Mouse (Mus musculus): Measurements from ENCODE around the gene Rhot2. TPM values are rescaled to one million over a fixed set of nuclear protein-coding genes. Genes with fewer than 3 reads are reported as not detected.
"Not testable (repeated sequence)": the region's sequence is repeated elsewhere in the genome, so short reads cannot be mapped to it uniquely, and the experiment has no call there.

Gene Rhot2
- total RNA-seq, 2 experiments from 2014 or later, result 68.8 to 74.7 TPM

- intact Hi-C loops (cut with DNase I), result no loop called here
- DNase-seq (ENCODE audit: extremely low spot score in 1 of 2, low spot score in 2 of 2), result peak in 1 of 2 experiments; percentile 88
These were observed 31.2 kb downstream of the Rhot2 start for GRCm38 (mm10) chr17:25813471-25813870.

GRCm38 (mm10) chr17:25810890-25811289 lies 33.8 kb downstream of the Rhot2 start:
- intact Hi-C loops (cut with DNase I), result no loop called here
- DNase-seq (ENCODE audit: extremely low spot score in 1 of 2, low spot score in 2 of 2), result no peak

GRCm38 (mm10) chr17:25809606-25810340 lies 34.9 kb downstream of the Rhot2 start:
- peak in 1 of 2 experiments; percentile 63 for DNase-seq (ENCODE audit: extremely low spot score in 1 of 2, low spot score in 2 of 2)
- intact Hi-C loops (cut with DNase I), result no loop called here

GRCm38 (mm10) chr17:25808789-25809605 lies 35.7 kb downstream of the Rhot2 start, which contains the start of gene Fbxl16:
Gene Fbxl16, plus strand, starts transcription at chr17:25809085.
- intact Hi-C loops (cut with DNase I), result no loop called here
- DNase-seq (ENCODE audit: extremely low spot score in 1 of 2, low spot score in 2 of 2), result peak; percentile 87 to 90

GRCm38 (mm10) chr17:25808028-25808427 lies 36.6 kb downstream of the Rhot2 start:
- no peak for DNase-seq (ENCODE audit: extremely low spot score in 1 of 2, low spot score in 2 of 2)
- intact Hi-C loops (cut with DNase I), result no loop called here

- intact Hi-C loops (cut with DNase I), result not testable (repeated sequence)
These were observed 37.2 kb downstream of the Rhot2 start for GRCm38 (mm10) chr17:25807452-25807851.

GRCm38 (mm10) chr17:25806507-25806906 lies 38.1 kb downstream of the Rhot2 start:
- intact Hi-C loops (cut with DNase I), result no loop called here
- no peak for DNase-seq (ENCODE audit: extremely low spot score in 1 of 2, low spot score in 2 of 2)

More at GRCm38 (mm10) chr17:25807452-25807851, 37.2 kb downstream of the Rhot2 start:
- not testable (repeated sequence) for DNase-seq (ENCODE audit: extremely low spot score in 1 of 2, low spot score in 2 of 2)

GRCm38 (mm10) chr17:25802825-25803517 lies 41.7 kb downstream of the Rhot2 start:
- DNase-seq (ENCODE audit: extremely low spot score in 1 of 2, low spot score in 2 of 2), result peak; percentile 87 to 88
- intact Hi-C loops (cut with DNase I), result no loop called here

GRCm38 (mm10) chr17:25801029-25801428 lies 43.6 kb downstream of the Rhot2 start:
- DNase-seq (ENCODE audit: extremely low spot score in 1 of 2, low spot score in 2 of 2), result peak; percentile 62 to 71
- intact Hi-C loops (cut with DNase I), result loop anchor here (2.0 kb wide), 1 partner anchor 28 kb away; the partner anchor contains the start of gene Narfl

GRCm38 (mm10) chr17:25796951-25797369 lies 47.7 kb downstream of the Rhot2 start, which contains the start of gene Metrn:
Gene Metrn, minus strand, starts transcription at chr17:25797136.
- peak; percentile 76 to 93 for DNase-seq (ENCODE audit: extremely low spot score in 1 of 2, low spot score in 2 of 2)
- intact Hi-C loops (cut with DNase I), result loop anchor here (5.0 kb wide), 1 partner anchor 320 kb away; no protein-coding TSS in a partner anchor

- intact Hi-C loops (cut with DNase I), result loop anchor here (5.0 kb wide), 1 partner anchor 319 kb away; no protein-coding TSS in a partner anchor
- DNase-seq (ENCODE audit: extremely low spot score in 1 of 2, low spot score in 2 of 2), result peak in 1 of 2 experiments; percentile 56
These were observed 48.4 kb downstream of the Rhot2 start for GRCm38 (mm10) chr17:25796211-25796771.

GRCm38 (mm10) chr17:25795609-25796092 lies 49.0 kb downstream of the Rhot2 start, which contains the start of gene AC134908.4:
Gene AC134908.4, minus strand, starts transcription at chr17:25795659.
- peak in 1 of 2 experiments; percentile 66 for DNase-seq (ENCODE audit: extremely low spot score in 1 of 2, low spot score in 2 of 2)
- intact Hi-C loops (cut with DNase I), result loop anchor here (5.0 kb wide), 1 partner anchor 318 kb away; no protein-coding TSS in a partner anchor

GRCm38 (mm10) chr17:25794998-25795397 lies 49.7 kb downstream of the Rhot2 start:
- intact Hi-C loops (cut with DNase I), result loop anchor here (5.0 kb wide), 1 partner anchor 318 kb away; no protein-coding TSS in a partner anchor
- no peak for DNase-seq (ENCODE audit: extremely low spot score in 1 of 2, low spot score in 2 of 2)

GRCm38 (mm10) chr17:25794197-25794596 lies 50.5 kb downstream of the Rhot2 start:
- intact Hi-C loops (cut with DNase I), result no loop called here

GRCm38 (mm10) chr17:25792615-25793014 lies 52.0 kb downstream of the Rhot2 start, which contains the start of gene Fam173a:
Gene Fam173a, minus strand, starts transcription at chr17:25792901.
- intact Hi-C loops (cut with DNase I), result no loop called here
- DNase-seq (ENCODE audit: extremely low spot score in 1 of 2, low spot score in 2 of 2), result peak; percentile 83 to 92

More at GRCm38 (mm10) chr17:25794197-25794596, 50.5 kb downstream of the Rhot2 start:
- peak in 1 of 2 experiments; percentile 64 for DNase-seq (ENCODE audit: extremely low spot score in 1 of 2, low spot score in 2 of 2)

GRCm38 (mm10) chr17:25791843-25792527 lies 52.7 kb downstream of the Rhot2 start:
- peak; percentile 82 to 89 for DNase-seq (ENCODE audit: extremely low spot score in 1 of 2, low spot score in 2 of 2)
- intact Hi-C loops (cut with DNase I), result no loop called here

- DNase-seq (ENCODE audit: extremely low spot score in 1 of 2, low spot score in 2 of 2), result peak in 1 of 2 experiments; percentile 51
- intact Hi-C loops (cut with DNase I), result no loop called here
These were observed 53.3 kb downstream of the Rhot2 start for GRCm38 (mm10) chr17:25791320-25791842.

Measured in left cerebral cortex, postnatal 10 days (tissue).